Mouse (Mus musculus) urinary bladder, adult 2 months (tissue): ENCODE results near the gene Ston2. TPM values are rescaled to one million over a fixed set of nuclear protein-coding genes. Genes with fewer than 3 reads are reported as not detected.

Experiments
- DNase-seq: peaks from one replicate; pipeline ENCODE4 v3.0.0; 2022; ENCODE audit warnings: low spot score
- polyA plus RNA-seq: library from polyadenylated mRNA; depleted of rRNA; stranded (reverse); fragments of >200 nt; gene quantifications from 2 replicates; pipeline ENCODE4 v1.2.3, GENCODE M21; 2012; rRNA removed

The Ston2 gene
- 9.3 and 10.5 TPM in 2 replicates for polyA plus RNA-seq

DNA sequence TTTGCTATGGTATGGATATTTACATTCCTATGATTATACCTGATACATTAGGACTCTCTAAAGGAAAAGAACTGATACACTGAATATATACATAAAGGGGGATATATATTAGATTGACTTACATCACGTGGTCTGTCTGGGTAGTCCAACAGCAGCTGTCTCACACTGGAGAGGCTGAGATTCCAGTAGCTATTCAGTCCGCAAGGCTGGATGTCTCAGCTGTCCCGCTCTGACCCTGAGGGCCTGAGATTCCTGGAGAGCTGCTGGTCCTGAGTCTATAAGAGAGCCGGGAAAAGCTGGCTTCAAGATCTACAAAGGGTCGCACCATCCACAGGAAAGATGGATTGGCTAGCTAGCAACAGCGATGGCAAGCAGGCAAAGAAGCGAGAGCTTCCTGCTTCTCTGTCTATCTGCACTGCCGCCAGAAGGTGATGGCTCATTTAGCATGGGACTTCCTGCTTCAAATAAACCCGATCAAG, at the start of gene Ston2:
Gene Ston2 (minus strand): TSS at position 429 of the 479 bp plus-strand sequence.
- no peak for DNase-seq

DNA sequence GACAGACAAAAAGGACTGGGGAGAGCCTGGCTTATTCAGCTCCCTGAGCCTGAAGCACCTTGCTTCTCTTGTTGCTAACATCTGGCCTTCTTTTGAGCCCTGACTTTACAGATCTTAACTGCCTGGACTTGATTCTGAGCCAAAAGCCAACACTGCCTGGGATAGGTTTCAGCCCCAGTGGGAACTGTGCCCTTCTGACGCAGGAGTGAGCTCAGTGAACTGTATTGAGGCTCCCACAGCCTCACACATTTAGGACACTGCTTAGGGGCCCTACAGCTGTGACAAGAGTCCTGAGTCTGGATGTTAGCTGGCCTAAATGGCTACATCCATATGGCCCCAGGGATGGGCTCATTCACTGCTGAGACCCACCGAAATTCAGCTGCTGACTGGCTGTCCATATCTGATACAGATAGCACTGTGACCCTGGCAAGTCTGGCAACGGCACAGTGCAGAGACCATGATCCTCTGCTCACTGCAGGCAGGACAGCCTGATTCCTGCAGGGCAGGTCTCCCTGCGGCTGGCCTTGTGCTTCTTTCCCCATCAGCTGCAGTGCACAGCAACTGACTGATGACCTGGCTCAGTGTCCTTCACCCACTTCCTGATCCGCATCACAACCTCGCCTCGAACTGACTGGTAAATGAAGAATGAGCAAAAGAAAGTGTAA, 49.3 kb upstream of the Ston2 start:
- DNase-seq, result no peak

DNA sequence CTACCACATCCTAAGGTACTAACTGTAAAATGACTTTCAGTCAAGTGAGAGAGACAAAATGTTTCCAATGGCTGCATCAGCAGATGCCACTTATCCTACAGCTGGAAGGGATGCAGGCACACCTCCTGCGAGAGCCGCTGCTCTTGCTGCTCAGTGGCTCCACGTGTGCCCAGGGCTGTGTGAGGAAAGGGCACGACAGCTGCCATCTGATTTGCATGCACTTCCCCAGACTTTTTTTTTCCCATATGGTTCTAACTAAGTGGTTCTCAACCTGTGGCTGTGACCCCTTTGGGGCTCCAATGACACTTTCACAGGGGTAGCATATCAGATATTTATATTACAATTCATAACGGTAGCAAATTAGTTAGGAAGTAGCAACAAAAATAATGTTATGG, 45.7 kb upstream of the Ston2 start:
- no peak for DNase-seq

DNA sequence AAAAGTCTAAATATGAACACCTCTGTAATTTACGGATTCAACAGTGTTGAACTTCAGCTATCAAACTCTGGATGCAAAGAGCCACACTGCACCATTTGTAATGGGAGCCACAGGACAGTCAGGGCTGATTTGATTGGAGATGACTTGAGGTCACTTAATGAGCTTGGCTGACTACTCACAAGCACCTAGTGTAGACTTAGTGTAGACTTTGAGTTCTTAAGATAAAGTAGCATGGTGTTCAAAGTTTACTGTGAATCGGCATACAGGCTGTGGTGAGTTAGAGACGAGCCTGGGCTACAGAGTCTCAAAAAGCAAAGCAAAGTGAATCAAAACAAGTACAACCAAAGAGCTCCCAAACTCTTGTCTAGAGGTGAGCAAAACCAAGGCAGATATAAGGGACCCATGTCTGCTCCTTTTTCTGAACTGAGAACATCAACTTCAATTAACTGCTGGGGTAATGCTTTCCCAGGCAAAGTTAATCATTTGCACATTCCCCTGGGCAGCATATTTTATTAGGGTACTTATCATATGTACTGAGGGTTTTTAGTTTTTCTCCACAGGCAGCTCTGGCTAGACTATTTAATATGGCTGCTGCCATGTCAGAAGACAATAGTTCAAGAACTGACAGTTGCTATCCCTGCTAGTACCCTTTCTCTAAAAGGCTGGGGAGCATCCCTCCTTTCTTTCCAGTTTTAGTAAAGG, 45.2 kb upstream of the Ston2 start:
- DNase-seq, result no peak

DNA sequence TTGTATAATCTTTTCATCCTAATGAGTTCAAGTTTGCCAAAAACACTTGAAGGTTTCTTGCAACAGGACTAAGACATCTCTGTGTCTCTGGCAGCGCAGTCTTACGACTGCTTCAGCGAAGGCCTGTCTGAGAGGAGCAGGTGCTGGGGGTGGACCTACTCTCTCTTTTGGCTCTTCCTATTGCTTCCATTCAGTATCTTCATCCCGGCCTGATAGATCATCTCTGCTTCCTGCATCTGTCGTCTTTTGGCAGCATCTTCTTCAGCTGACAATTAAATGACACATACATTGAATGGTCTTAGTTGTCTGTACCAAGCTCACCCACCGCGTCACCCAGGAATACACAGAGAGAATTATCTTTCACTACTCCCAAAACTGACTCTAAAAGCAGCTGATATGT, 43.2 kb upstream of the Ston2 start:
- no peak for DNase-seq

DNA sequence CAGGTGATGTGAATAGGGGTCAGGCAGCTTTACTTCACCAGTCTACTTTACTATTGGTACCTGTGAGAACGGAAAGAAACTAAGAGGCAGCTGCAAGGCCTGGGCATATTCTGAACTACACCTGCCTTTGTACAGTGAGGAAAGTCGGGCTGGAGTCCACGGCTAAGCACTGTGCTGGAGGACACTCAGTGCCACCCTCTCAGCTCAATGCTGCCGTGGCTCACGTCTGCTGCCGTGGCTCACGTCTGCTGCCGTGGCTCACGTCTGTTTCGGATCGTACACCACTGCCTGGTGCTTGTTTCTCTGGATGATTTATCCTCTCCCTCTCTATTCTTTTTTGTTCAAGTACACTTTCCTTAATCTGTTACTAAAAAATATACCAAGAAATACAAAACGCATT, 32.3 kb upstream of the Ston2 start:
- DNase-seq, result no peak

DNA sequence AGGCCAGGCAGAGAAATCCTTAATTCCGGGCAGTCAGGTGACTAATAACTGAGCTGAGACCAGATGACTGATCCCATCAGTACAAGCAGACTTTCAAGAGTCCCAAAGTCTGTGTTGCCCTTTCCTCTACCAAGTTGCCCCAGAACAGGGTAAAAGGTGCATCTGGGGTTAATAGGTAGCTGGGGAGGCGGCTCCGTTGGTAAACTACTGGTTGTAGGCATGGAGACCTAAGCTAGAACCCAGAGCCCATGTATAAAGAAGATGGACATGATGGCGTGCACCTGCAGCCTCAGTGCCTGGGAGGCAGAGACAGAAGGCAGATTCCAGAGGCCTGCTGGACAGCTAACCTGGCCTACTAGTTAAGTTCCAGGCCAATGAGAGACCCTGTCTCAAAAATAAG, 30.5 kb upstream of the Ston2 start:
- no peak for DNase-seq

DNA sequence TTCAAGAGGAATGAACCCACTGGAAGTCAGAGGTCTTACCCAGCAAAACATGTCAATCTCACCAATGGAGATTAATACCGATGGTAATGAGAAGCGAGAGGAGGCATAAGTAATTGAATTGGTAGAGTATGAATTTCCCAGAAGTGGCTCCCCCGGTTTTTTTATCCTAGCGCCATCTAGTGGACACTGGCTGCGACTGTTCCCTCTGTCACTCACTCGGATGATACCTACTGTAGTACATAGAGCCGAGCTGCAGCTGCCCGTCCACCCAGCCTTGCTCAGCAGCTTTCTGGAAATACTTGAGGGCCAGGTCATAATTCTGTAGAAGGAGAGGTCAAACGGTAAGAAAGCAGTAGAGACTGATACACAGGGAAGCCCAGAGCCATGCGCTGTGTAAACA, 27.8 kb upstream of the Ston2 start:
- DNase-seq, result no peak

DNA sequence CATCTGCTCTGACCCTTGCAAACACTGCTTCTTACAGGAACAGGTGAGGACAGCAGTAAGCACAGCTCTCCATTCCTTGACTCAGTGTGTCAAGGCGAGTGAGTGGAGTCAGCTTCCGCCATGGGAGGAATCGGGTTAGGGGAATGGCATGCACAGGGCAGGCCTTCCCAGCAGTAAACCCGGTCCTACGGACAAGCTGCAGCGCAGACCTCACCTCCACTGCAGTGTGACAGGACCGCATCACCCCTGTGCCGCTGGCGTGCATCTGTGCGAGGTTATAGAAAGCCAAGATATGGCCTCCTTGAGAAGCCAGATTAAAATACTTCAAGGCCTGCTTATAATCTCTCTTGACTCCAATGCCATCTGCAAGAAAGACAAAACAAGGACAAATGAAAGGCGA, 27.4 kb upstream of the Ston2 start:
- DNase-seq, result no peak

DNA sequence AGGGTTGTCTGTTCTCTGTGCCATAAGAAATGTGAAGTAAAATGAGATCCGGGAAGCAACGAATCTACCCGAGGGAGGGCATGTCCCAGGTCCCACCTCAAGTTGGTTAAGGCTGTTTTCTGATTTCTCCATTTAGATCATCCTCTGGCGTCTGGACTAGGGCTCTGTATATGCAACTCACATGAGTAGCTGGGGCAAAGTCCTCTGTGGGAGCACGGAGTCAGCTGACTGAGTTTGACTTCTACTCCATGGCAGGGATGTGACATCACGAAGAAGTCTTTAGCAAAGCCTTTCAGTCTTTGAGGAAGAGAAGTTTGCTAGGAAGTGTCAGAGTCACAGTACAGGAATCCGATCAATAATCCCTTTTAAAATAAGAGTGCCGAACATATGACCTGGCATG, 20.7 kb upstream of the Ston2 start:
- no peak for DNase-seq

DNA sequence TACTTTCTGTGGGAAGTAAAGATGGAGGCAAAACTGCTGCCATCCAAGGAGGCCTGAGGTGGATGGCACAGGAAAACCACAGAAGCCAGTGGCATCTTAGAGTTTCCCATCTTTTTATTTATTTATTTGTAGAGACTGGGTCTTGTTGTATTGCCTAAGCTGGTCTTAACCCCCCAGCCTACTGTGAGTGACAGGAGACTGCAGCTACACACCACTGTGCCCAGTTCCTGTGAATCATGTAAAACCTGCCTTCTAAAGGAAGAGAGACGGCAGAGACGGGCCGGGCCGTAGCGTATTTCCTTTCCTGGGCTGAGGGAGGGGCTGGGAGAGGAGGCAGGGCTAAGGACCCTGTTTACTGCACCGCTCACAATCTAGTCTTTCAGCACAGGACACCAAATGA, 19.6 kb upstream of the Ston2 start:
- no peak for DNase-seq

DNA sequence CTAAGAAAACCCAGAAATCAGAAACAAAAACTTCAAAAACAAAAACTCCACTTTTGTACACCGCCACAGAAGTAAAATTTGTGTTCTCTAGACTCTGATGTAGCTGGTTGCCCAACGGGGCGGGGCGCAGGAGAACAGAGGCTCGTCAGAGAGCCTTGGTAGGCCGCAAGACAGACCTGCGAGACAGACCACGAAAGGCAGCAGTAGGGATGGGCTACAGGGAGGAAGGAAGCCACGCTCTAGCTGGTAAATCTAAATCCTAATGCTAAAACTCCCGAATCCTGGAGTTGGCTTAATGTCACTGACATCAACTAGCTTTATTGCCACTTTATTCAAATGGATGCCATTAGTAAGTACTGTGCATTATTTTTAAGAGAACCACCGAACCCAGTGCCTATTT, 18.9 kb upstream of the Ston2 start:
- DNase-seq, result no peak

DNA sequence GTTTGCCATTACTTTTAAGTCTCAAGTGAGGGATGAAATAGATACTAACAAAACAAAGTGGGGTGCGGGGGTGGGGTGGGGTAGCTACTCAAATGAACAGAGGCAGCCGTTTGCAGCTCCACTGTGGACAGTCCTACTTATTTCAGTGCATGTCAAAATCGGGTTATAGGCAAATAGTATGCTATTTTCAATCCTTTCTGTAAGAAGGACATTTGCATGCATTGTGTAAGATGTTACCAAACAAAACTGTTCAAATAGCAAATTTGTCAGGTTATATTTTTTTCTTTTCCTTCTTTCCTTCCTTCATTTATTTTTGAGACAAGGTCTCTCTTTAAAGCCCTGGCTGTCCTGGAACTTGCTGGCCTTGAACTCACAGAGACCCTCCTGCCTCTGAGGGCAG, 16.1 kb upstream of the Ston2 start:
- no peak for DNase-seq

DNA sequence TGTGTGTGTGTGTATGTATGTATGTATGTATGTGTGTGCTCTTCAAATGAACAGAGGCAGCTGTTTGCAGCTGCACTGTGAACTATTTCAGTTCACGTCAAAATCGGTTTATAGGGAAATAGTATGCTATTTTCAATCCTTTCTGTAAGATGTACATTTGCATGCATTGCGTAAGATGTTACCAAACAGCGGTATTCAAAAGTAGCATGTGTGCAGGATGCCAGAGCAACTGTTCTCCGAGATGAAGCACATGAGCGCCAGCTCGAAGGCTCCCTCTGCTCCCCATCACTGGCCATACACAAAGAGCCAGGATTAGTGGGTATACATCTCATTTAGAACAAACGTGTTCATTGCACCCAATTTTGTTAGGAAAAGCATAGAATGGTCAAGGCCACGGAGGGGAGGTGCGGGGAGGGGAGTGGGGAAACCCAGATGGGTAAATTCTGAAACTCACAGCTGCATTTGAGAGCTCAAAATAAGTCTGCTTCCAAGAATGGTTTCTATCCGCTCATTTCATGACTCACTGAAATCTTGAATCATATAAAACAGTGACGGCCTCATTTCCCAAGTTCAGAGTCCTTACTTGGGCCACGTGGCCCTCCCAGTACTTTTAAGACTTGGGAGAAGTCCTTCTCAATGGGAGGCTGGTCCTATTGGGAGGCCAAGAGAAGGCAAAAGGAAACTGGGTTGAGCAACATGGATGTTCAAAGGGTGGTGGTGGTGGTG, 15.2 kb upstream of the Ston2 start:
- no peak for DNase-seq

DNA sequence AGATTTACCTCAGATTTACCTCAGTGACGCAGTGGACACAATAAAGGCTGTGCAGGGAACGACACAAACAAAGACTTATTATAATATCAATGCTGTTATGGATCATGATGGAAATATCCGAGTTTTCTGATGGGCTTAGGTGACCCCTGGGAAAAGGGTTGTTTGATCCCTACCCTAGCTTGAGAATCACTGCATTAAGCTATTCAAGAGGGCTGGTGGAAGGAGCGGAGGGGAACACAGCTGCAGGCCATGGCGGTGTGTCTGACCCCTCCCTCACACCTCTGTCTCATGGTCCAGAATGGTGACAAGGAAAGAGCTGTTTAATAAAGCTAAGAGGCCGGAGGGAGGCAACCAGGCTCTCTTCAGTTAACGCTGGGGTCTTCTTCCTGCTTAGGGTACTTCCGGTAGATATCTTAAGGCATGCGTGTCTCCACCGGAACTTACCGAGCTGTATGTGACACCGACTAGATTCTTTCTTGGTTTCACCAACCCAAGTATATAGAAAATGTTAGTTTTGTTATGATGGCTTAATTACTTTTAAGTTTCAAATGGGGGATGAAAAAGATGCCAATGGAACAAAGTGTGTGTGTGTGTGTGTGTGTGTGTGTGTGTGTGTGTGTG, 14.5 kb upstream of the Ston2 start:
- DNase-seq, result no peak

DNA sequence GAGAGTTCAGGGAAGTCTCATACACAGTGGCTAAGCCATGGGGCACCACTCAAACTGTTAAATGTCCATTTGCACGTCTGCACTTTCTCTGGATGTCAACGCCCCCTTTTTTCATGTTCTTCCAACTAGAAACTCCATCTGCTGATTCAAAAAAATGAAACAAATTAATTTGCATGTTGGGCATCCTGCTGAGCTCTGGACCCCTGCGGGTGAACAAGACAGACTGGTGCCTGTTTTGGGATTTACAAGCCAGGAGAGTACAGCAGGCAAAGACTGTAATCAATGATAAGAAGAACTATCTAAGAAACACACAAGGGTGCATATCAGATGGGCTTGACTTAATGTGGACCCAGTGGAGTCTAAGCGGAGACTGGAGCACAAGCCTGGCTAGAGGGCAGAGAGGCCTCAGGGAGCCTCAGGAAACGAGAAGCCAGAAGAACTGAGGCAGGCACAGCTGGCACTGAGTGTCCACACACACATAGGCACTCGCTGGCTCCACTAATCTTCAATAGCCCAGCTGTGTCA, 12.7 kb upstream of the Ston2 start:
- no peak for DNase-seq

DNA sequence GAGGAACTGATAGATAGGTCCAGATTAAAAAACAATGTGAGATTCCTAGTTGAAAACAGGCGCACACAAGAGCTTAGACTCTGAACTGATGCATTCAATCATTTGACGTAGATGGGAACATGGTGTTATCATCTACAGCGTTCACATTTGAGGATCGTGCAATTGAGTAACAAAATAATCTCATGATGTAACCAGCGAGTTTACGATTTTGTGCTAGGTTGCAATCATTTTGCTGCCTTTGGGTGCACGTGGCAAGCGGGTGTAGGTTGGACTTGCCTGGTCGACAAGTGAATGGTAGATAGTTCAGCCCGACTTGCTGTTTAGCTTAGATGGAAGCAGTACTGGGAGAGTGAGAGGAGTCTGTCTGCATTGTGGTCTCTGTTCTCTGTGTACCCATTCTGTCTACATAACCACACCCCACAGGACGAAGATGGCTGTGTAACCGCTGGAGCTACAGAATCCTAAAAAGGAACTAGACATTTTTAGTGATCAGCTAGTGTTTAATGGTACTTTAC, 11.7 kb upstream of the Ston2 start:
- DNase-seq, result no peak

DNA sequence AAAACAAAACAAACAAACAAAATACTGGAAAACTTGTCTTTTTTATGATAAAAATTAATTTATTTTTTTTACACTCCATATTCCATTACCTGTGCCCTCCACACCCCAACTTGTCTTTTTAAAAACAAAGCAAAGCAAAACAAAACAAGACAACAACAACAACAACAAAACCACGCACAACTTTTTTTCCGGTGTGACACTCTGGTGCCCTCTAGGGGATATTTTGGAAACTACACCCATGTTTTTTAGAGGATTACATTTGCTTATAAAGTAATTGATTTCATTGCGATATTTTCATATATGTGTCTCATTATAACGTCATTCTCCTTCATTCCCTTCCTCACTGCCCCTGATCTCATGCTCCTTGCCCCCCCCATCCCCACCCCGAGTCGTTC, 11.2 kb upstream of the Ston2 start:
- DNase-seq, result no peak

DNA sequence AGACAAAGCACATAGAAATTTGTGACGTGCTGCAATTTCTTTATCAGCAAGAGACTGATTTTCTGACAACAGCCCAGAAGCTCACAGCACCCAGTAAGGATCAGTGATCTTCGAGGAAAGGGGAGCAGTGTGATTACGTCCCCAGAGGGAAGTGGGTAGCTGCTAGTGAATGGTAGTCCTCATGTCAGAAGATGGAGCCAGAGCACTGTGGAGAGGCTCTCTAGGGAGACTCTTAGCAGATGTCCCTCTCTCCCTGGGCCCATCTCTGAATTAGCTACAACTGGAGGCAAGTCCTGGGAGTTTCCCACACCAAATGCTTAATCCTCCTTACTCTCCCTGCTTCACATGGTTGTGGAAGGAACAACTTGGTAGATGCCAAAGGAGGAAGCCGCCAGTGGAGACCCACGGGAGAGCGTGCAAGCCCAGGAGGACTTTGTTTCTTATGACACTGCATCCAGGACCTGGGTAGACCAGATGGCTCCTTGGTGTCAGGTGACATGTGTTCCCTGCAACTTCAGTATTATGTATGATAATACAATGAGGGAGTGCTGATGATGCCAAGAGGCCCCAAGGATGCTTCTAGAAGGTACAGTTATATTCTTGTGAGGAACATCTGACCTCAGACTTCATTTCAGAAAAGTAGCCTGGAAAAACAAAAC, 10.7 kb upstream of the Ston2 start:
- no peak for DNase-seq

DNA sequence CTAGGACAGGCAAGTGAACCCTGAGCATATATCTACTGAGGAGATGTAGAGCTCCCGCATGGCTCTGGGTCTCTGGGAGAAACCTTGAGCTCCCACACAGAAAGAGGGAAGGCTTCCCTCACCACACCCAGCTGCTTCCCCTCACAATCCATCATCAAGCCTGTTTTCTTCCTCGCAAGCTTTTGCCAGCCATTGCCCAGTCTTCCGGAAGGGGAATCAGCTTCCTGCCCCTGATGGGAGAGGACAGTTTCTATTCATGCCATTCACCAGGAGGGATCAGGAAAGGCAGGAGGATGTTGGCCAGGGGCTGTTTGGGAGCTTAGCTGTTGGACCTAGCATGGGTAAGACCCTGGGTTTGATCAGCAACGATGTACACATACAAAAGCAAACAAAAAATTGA, 8.6 kb upstream of the Ston2 start:
- no peak for DNase-seq

DNA sequence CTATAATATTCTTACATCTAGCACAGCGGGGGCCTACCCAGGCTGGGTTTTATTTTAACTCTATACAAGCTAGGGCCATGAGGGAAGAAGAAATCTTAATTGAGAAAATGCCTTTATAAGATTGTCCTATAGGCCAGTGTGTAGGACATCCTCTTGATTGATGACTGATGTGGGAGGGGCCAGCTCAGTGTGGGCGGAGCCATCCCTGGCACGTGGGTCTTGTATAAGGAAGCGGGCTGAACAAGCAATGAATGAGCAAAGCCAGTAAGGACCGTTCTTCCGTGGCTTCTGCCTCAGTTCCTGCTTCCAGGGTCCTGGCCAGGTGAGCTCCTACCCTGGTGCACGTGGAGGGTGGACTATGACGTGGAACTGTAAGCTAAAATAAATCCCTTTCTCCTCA, 5.1 kb upstream of the Ston2 start:
- no peak for DNase-seq

DNA sequence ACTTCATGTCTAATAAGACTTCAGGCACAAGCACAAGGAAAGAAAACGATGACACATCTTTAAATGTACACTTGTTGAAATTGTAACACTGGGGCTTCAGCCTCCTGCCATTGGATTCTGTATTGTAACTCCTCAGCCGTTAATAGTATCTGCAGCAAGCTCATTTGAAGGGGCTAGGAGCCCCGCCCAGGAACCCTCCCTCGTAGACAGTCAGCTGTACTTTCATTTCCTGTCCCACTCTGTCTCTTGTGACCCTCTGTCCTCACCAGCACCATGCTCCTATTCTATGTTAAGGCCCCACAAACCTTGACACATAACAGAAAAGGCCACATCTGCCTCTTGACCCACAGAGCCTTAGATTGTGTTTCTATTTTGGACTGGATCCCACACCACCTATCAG, 3.6 kb upstream of the Ston2 start:
- DNase-seq, result no peak
